Mouse (Mus musculus) monocyte, adult 59 days (primary cell): ENCODE data around the gene Slc28a3. TPM values are rescaled to one million over a fixed set of nuclear protein-coding genes. Genes with fewer than 3 reads are reported as not detected.

Experiments used
- total RNA-seq, 2 experiments: library from RNA; stranded (reverse); gene quantifications; one replicate each; pipeline ENCODE4 v1.2.4; 2023

The Slc28a3 gene
- total RNA-seq: under 1 TPM in 1 of 2 experiments, not detected in 1; 0.13 TPM

GRCm38 (mm10) chr13:58610716-58611115 lies at the start of gene Slc28a3:
Slc28a3 (minus strand) TSS chr13:58610877.

Other genes with a start within 250 kb of the Slc28a3 start
- 10 to 100 TPM; 16.8 to 18.4 TPM for gene 2210016F16Rik, start 225.7 kb downstream of the Slc28a3 start, total RNA-seq
- gene Rmi1, start 208.6 kb downstream of the Slc28a3 start, total RNA-seq: 10 to 100 TPM; 25.9 to 28.4 TPM
- gene Hnrnpk, start 207.5 kb downstream of the Slc28a3 start, total RNA-seq: 1,000 to 10,000 TPM in 1 of 2 experiments, 100 to 1,000 TPM in 1; 987 to 1,116 TPM
- not detected for gene Ntrk2, start 195.7 kb upstream of the Slc28a3 start, total RNA-seq